Mouse (Mus musculus) thymus, adult 2 months (tissue): ENCODE measurements at regions not wholly inside any gene's neighbourhood (a gene's known extent, or its start where the extent isn't known, plus 50 kb on each side); places are given as distances from the start of the nearest gene placed in this dataset.

Source experiments
- CTCF ChIP-seq: fragments of 200-500 bp; IDR thresholded peaks from 2 replicates; pipeline ENCODE4 v1.5.1; 2012; ENCODE audit warnings: mild to moderate bottlenecking, control low read depth, low read length, moderate library complexity, borderline replicate concordance; ENCODE audit not compliant: control insufficient read depth, poor library complexity, insufficient read depth; ENCODE audit errors: extremely low read depth
- POLR2A ChIP-seq: fragments of 200-500 bp; IDR thresholded peaks from 2 replicates; pipeline ENCODE4 v1.6.1; 2012; ENCODE audit warnings: mild to moderate bottlenecking, low read length, control low read depth, moderate library complexity; ENCODE audit not compliant: control insufficient read depth, poor library complexity, insufficient read depth; ENCODE audit errors: extremely low read depth

GRCm38 (mm10) chr13:52015066-52015465 is 168.6 kb downstream of the Gadd45g start:
- TF ChIP-seq CTCF, result no peak
- TF ChIP-seq POLR2A, result no peak
